Mouse (Mus musculus) retina, postnatal 1 day (tissue): Measurements from ENCODE around the gene Ppp3ca.

Source experiments
- DNase-seq: peaks from one replicate; pipeline ENCODE4 v3.0.0-alpha.2; 2012

Ppp3ca gene

DNA sequence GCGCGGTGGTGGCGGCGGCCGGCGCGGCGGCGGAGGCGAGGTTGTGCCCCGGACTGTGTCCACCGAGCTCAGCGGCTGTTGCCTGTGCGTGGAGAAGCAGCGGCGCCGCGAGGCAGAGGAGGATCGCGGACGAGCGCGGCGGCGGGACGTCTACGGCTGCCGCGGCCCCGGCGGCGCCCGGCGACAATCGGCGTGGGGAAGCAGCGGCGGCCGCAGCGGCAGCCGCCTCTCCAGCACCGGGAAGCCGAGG, at the start of gene Ppp3ca:
TSS of gene Ppp3ca (plus strand) at position 15 of the 250 bp plus-strand sequence.
- DNase-seq: no peak

DNA sequence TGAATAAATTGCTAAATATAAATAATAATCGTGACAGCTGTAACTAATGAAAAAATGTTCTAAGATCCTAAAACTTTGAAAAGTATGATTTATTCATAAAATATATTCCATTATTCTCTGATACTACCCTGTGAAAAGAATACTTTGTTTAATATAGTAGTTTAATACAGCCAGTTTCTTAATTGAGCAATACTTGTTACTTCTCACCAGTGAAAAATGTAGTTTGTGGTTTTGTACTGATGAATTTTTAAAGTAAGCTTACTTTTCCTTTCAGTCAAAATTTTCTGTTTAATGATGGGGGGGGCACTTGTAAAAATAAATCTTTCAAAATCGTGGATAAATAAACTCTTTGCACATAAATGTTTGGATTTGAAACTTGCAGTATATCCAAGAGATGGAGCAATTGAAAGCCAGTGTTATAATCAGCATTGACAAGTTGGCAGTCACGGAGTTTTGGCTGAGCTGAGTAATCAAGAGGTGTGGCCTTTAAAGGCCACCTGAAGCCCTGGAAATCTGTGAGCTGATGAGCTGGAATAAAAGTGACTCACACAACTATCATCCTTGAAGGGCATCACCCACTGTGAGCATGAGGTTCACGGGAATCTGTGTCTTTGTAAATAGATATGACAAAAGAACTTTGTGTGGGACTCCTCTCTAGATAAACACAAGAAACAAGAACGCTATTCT, 29.2 kb upstream of the Ppp3ca start:
- DNase-seq: no peak

DNA sequence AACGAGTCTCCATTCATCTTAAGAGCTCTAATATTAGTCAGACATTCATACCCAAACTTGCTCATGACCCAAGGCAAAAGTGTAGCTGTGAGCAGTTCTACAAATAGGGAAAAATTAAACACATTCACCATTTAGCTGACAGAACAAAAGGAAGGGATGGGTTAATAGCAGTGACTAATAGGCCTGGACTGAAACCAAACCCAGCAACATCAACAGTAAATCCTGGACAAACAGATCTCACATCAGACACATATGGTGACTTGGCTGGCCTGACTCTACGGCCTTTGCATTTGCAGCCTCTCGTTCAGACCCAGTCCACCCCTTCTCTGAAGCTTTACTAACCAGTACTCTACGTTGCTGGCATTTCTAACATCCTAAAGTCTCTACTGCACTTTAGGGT, 19.0 kb upstream of the Ppp3ca start:
- no peak for DNase-seq

DNA sequence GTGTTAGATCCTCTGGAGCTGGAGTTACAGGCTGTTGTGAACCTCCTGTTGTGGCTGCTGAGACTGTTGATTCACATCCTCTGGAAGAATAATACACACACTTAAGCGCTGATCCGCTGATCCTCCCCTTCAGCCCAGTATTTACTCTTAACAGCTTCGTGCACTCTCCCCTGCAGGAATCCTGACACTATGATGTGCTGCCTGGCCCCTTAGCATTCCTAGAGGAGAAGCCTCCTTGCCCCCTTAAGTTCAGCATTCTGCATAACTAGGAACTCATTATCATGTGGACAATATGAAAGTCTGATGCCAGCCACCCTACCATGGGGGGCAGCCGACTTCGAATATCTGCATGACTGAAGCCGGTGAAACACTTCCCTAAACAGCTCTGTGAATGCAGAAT, 18.4 kb upstream of the Ppp3ca start:
- DNase-seq: no peak

DNA sequence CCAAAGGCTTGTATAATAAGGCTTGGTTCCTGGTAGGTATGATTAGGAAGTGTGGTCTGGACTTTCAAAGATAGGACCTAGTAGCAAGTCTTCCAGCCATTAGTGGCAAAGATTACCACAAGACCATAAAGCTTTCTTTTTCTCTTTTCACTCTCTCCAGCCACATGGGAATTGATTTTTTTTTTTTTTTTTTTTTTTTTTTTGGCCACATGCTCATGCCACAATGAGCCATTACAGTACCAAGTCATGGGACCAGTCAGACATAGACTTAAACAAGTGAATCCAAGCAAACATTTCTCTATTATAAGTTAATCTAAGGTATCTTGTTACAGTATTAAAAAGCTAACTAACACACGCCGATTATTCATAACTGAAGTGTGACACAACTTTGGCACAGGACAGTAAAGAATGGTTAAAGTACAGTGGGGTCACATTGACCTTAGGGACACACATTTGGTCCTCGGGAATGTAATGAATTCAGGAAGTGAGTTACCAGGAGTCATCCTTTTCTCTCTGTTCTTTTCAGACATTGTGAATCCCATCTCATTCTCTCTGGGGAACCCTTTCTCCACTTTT, 13.4 kb upstream of the Ppp3ca start:
- DNase-seq: no peak

DNA sequence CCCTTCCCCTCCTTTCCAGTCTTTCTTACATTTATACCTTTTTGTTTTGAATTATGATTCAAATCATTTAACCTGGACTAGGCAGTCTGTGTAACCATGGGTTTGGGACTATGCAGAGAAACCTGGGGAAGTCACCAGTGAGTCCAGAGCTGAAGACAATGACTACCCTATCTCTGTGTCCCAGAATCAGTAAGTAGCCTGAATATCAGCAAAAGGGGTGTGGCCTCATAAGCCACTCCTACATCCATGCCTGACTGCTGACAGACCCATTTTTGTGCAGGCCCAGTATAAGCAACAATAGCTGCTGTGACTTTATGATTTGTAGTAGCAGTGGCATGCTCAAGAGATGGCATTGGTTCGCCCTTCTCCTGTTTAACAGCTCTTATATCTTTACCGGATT, 11.2 kb upstream of the Ppp3ca start:
- no peak for DNase-seq

DNA sequence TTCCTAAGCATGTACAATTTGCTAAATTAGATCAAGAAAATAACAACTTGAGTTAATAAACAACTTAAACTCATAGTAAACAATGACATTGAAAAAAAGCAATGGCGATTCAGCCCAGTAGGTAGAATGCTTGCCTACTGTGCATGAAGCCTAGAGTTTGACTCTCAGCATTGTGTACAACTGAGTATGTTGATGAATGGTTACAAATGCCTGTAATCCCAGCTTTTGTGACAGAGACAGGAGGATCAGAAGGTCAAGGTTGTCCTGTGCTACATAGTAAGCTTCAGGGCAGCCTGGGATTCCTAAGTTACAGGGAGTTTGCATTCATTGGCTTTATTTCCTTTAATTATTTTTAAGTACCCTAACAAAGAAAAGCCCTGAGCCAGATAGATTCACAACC, 4.8 kb upstream of the Ppp3ca start:
- no peak for DNase-seq

DNA sequence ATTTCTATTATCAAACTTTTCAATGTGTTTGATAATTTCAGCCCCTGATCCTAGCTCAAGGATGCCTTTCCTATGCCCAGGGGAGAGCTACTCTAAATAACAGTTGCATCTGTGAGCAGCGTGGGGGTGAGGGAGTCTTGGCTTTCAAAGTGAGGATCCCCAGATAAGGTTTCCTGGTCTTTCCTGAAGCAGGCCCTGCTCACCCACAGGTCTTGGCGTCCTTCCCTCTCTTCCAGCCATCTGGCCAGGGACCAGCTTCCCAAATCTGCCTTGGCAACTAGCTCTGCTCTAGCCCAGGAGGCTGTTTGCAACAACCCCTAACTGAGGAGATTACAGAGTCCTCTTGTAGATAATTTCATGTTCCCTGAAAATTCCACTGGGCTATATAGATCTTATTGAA, 1.9 kb upstream of the Ppp3ca start:
- DNase-seq: no peak

DNA sequence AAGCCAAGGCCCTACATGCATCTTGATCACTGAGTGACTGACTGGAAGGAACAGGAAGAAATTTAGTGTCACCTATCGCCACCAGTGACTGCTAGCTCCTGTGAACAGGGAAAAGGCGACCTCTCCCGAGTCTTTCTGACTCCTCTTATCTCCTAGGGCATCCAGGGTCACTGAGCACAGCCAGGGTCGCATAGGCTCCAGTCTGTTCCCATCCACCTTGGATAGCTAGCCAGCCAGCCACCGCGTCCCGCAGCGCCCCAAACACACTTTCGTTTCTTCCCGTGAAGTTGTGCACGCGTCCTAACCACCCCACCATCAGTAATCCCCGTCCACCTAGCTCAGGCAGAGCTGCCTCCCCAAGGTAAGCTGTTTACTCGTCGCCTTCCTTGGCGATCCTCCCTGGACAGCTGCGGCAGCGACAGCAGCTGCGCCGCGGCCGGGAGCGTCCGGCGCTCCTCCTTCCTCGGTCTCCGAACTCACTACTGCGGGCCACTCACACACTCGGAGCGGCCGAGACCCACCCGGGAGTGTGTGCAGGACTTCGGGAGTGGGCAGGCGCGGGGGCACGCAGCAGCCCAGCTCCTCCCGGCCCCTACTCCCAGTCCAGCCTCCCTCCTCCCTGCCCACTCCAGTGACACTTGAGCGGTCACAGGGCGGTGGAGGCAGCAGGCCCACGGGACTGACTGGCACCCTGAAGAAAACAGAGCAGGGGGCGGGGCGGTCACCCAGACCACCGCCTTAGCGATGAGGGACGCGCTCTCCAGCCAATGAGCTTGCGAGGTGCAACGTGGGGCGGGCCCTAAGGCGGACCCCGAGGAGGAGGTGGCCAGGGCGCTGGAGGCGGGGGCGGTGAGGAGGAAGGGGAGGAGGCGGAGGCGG, 454 bp upstream of the Ppp3ca start:
- DNase-seq: peak; percentile 99

DNA sequence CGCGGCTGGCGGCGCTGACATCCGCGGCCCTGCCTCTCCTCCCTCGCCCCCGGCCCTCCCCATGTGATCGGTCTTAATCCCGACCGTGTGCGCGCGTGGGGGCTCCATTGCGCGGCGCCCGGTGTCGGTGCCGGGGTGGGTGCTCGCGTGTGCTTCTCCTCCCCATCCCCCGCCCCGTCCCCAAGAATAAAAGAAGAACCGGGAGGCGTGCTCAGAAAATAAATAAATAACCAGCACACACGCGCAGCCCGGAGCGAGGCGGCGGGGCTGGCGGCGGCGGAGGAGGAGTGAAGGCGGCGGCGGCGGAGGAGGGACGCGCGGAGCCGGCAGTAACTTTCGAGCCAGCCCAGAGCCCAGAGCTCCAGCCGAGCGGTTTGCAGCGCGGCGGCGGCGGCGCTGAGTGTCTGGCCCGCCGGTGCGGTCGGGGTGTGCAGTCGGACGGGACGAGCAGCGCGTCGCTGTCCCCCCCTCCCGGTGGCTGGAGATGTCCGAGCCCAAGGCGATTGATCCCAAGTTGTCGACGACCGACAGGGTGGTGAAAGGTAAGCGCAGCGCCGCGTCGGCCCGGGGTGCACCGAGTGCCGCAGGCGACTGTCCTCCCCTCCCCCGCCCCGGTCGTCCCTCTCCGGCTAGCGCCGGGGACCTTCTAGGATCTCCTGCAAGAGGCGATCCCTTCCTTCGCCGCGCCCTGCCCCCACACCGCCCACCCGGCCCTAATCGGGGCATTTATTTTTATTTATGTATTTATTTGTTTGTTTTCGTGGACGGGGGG, 622 bp downstream of the Ppp3ca start:
- peak; percentile 79 for DNase-seq

DNA sequence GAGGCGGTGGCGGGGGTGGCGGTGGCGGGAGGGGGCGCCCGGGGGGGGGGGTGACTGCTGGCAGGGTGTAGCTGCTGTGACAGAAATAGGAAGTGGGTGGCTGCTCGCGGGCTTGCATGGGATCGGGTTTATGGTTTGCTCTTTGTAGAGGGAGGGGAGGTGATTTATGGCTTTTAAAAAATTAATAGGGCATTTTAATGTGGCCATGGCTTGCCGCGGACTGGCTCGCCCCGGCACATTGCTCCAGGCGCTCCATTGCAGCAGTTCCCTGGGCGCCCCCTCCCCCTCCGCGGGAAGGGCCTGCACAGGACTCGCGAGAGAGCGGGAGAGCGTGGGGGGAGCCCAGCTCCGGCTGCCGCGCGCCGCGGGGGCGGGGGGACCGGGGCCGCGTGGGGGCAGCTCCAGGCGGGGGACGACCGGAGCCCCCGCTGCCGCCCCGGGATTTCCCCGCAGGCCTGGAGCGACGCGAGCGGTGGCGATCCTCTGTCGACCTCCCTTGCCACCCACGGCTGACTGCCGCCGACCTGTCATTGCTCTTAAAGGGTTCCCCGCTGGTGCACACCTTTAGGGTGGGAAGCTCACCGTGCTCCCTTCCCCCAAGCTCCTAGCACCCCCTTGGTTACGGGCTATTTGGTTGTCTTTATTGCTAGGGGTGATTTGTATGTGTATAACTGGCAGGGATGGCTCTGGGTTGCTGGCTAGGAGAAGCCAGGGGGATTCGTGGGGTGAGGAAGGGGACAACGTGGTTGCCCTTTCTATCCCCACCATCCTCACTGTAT, 1.4 kb downstream of the Ppp3ca start:
- DNase-seq: peak; percentile 88

DNA sequence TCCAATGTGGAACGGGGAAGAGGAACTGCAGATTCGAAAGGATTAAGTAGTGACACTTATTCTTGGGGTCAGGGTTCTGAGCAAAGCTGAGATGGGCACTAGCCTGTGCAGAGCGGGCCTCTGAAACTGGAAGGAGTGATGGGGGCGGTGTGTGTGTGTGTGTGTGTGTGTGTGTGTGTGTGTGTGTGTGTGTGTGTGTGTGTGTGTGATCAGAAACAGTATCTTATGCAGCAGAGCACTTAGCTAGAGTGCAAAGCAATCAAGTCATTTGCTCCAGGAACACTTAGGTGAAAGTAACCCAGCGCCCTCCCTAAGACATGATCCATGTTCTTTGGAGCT, 2.0 kb downstream of the Ppp3ca start:
- no peak for DNase-seq

DNA sequence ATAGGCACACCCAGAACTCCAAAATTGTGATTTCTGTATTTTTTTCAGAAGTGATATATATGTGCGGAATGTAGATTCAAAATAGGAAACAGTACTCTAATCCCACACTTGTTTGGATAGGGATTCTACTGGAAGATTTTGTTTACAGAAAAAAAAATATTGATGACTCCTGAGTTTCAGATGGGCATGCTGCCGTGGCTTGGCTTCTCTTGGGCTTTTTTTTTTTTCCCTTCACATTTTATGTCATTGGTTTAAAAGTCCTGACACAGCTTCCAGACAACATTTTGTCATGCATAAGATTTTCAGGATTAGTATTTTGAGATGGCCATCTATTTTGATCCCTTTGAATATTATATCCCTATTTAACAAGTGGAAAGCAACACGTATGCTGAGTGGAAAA, 2.9 kb downstream of the Ppp3ca start:
- DNase-seq: no peak

DNA sequence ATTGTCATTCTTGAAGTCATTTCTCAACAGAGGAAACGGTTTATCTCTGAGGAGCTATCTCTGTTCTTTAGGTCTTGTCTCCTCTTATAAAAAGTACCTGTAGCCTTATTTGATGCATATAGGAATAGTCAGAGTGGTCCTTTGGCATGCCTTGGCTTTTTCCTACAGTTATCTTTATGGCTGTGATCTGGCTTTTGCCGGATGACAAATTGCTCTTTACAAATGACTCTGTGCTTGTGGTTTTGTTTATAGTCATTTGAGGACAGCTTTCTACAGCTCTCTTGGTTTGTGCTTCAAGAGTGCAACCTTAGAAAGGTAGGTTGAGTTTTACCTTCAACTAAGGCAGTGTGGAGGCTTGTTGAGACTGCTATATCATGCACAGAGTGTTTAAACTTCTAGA, 3.4 kb downstream of the Ppp3ca start:
- DNase-seq: no peak

DNA sequence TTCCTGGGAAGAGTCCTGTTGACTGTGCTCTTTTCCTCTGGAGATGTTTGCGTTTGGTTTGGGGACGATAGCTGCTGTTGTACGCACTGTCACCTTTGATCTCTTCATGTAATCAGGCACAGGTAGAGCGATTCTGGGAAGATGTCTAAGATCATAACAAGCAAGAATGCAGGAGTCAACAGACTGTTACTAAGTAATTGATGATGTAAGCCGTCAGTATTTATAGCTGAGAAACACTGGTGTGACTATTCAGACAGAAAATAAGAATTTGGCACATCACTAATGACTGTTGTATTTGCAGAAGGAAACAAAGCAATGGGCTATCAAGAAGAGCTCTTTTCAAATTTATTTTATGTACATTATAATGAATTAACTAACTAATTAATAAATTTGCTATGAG, 4.6 kb downstream of the Ppp3ca start:
- DNase-seq: no peak

DNA sequence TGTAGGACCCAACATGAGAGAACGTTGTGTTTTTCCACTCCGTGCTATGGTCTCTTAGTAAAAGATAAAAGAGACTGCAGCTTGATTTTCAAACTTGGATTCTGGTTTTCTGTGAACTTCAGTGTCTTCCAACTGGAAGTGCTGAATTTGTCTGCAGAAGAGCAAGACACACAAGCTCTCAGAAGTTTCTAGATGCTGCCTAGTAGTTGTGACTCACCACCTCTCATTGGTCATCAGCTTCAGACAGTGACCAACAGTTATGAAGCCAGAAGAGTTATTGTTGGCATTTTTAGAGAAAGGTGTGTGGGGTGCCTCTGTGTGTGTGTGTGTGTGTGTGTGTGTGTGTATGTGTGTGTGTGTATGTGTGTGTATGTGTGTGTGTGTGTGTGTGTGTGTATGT, 7.1 kb downstream of the Ppp3ca start:
- no peak for DNase-seq

DNA sequence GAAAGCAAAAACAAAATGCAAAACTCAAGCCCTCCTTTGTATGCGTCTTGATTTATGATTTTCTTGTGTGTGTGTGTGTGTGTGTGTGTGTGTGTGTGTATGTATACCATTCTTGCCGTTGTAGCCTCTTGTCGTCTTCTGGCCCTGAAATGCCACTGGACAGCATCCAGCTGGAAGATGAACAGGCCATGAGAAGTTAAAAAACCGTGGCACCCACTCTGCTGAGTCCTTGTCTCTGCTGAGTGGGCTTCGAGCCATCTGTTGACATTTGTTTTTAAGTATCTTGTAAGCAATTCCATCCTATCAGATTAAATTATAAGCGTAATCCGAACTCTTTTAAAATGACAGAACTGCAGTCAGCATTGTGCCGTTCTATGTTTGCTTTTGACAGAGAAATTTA, 8.5 kb downstream of the Ppp3ca start:
- DNase-seq: peak; percentile 64

DNA sequence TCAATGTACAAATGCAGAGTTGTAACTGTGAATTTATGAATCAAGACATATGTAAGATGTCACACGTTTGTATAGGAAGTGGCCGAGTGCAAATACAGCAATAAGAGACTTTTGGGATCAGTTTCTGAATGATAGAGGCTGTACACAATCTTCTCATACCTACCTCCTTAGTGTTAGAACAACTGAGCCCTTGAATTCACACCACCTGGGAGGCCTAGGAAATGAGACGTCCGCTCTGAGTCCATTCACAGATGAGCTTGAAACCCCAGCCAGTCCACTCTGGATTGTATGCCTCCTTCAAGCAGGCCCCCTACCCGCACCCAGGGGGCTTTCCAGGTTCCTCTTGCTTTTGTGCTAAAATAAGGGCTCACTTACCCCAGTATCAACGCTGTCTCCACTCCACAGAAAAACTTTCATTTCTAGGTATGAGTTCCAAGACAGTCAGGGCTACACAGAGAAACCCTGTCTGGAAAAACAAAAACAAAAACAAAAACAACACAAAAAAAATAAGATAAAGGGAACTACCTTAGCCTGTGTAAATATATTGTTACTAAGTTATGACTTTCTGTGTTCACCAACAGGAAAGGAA, 10.1 kb downstream of the Ppp3ca start:
- no peak for DNase-seq

DNA sequence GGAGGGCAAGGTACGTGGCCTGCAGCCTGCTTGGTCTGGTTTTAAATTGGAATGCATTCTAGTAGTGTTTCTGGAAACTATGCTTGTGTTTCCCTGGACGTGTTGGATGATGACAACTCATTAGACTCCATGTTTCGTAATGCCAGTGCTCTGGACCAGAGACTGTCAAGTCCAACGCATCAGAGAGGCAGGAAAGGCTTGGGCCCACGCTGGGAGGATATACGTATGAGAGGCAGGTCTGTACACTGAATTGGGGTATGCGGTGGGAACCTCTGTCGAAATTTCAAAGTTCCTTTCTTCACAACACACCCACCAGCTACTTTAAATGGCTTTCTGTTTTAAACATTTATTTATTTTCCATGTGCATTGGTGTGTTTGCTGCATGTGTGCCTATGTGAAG, 12.3 kb downstream of the Ppp3ca start:
- DNase-seq: no peak

DNA sequence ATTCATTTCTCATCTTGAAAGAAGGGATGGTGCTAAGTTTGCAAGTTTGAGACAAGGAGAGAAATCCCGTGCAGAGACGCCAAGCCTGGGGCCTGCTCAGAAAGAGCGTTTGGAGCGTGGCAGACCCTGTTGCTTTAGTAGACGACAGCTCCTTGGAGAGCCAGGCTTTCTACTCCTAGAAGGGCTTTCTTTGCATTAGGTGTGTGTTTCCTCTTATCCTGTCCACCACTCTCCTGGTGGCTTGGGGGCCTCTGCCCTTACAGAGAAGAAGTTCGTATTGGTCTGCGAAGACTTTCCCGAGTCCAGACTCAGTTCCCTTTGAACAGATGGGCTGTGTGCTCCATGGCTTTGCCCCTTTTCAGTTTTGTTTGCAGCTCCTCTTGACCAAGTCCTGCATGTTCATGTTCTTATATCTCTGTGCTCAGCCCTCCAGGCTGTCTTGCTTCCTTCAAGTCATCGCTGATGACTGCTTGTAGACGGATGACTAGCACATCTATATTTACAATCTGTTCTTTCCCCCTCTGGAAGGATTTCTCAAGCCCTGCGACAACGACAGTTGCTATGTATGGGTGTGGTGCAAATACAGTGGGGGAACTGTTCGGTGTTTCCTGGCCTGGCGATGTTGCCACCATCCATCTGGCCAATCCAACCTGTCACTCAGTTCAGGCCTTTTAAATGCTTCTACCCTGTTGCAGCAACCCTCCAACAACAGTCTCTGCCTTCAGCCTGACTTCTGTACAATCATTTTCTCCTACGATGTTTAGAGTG, 14.5 kb downstream of the Ppp3ca start:
- DNase-seq: no peak

DNA sequence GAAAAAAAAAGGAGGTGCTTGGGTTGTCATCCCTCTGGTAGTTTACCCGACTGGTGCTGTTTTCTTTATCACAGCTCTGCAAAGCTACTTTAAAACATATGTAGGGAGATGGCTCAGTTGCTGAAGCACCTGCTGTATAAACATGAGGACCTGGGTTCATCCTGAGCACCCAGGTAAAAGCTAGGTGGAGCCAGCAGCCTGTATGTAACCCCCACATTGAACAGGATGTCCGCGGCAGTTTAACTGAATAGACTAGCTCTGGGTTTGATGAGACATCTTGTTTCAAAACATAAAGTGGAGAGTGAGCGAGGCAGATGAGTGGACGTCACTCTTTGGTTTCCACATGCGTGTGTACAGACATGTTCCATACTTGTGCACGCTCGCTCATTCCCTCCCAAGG, 16.5 kb downstream of the Ppp3ca start:
- DNase-seq: no peak

DNA sequence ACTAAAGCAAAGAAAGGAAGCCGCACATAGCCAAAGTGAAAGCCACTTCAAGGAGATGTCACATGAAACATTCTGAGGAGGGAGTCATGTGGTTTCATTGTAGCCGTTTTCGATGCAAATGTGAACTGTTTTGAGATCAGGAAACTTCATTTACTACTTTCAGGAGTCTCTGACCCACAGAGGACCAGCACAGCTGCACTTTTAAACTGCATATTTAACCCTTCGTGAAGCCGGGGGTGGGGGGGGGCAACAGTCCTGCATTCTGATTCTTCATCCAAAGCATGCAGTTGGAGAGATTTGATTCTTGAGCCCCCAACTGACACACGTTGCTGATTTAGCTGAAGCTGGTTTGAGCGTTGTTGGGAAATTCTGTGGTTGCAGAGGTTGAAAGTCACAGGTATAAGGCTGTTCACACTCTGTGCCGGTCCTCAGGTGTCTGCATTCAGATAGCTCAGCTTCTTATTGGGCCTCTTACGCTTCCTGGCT, 18.2 kb downstream of the Ppp3ca start:
- DNase-seq: no peak
